Mouse (Mus musculus): Measurements from ENCODE around the gene Dglucy. TPM values are rescaled to one million over a fixed set of nuclear protein-coding genes. Genes with fewer than 3 reads are reported as not detected.

The Dglucy gene
- polyA plus RNA-seq, 1 experiment: 5.2 TPM

- Histone ChIP-seq H3K4me1 (ENCODE audit: control insufficient read depth, insufficient read depth, low read length) (peaks cover 11% of the 10 kb centered on the region), H3K27ac (ENCODE audit: control insufficient read depth, insufficient read depth, low read depth, low read length, poor library complexity) (no peak overlapping the region), H3K4me3 (replicated peaks; ENCODE audit: control insufficient read depth, low read depth, low read length) (no peak overlapping the region)
- TF ChIP-seq CTCF (IDR thresholded peaks at IDR 0.05; ENCODE audit: control insufficient read depth, insufficient read depth, low read length) (no peak), POLR2A (IDR thresholded peaks at IDR 0.05; ENCODE audit: borderline replicate concordance, control insufficient read depth, low read depth, low read length) (no peak)
These were observed 3.6 kb upstream of the Dglucy start for GRCm38 (mm10) chr12:100775291-100775690.

- H3K27ac ChIP-seq (ENCODE audit: control insufficient read depth, insufficient read depth, low read depth, low read length, poor library complexity): peak overlapping the region; percentile 75
- 13% methylated on average over 8 of the region's 8 CpGs for WGBS
- TF ChIP-seq CTCF (IDR thresholded peaks at IDR 0.05; ENCODE audit: control insufficient read depth, insufficient read depth, low read length) (no peak), POLR2A (IDR thresholded peaks at IDR 0.05; ENCODE audit: borderline replicate concordance, control insufficient read depth, low read depth, low read length) (no peak)
- H3K4me1 ChIP-seq (ENCODE audit: control insufficient read depth, insufficient read depth, low read length): peaks cover 11% of the 10 kb centered on the region
- no peak overlapping the region for H3K4me3 ChIP-seq (replicated peaks; ENCODE audit: control insufficient read depth, low read depth, low read length)
These were observed 2.8 kb upstream of the Dglucy start for GRCm38 (mm10) chr12:100775911-100776581.

- TF ChIP-seq POLR2A (IDR thresholded peaks at IDR 0.05; ENCODE audit: borderline replicate concordance, control insufficient read depth, low read depth, low read length) (no peak), CTCF (IDR thresholded peaks at IDR 0.05; ENCODE audit: control insufficient read depth, insufficient read depth, low read length) (no peak)
- no peak overlapping the region for H3K27ac ChIP-seq (ENCODE audit: control insufficient read depth, insufficient read depth, low read depth, low read length, poor library complexity)
- H3K4me1 ChIP-seq (ENCODE audit: control insufficient read depth, insufficient read depth, low read length): peaks cover 11% of the 10 kb centered on the region
- H3K4me3 ChIP-seq (replicated peaks; ENCODE audit: control insufficient read depth, low read depth, low read length): no peak overlapping the region
- 88% methylated on average over 6 of the region's 6 CpGs for WGBS
These were observed 1.9 kb upstream of the Dglucy start for GRCm38 (mm10) chr12:100776991-100777390.

- WGBS: 10% methylated on average over 10 of the region's 10 CpGs
- Histone ChIP-seq H3K4me3 (replicated peaks; ENCODE audit: control insufficient read depth, low read depth, low read length) (peak overlapping the region; percentile 56), H3K4me1 (ENCODE audit: control insufficient read depth, insufficient read depth, low read length) (peaks cover 11% of the 10 kb centered on the region), H3K27ac (ENCODE audit: control insufficient read depth, insufficient read depth, low read depth, low read length, poor library complexity) (peak overlapping the region; percentile 93)
- TF ChIP-seq CTCF (IDR thresholded peaks at IDR 0.05; ENCODE audit: control insufficient read depth, insufficient read depth, low read length) (no peak), POLR2A (IDR thresholded peaks at IDR 0.05; ENCODE audit: borderline replicate concordance, control insufficient read depth, low read depth, low read length) (no peak)
These were observed 452 bp upstream of the Dglucy start for GRCm38 (mm10) chr12:100778276-100778933.

- no peak overlapping the region for H3K27ac ChIP-seq (ENCODE audit: control insufficient read depth, insufficient read depth, low read depth, low read length, poor library complexity)
- TF ChIP-seq CTCF (IDR thresholded peaks at IDR 0.05; ENCODE audit: control insufficient read depth, insufficient read depth, low read length): no peak
- no peak for TF ChIP-seq POLR2A (IDR thresholded peaks at IDR 0.05; ENCODE audit: borderline replicate concordance, control insufficient read depth, low read depth, low read length)
- WGBS: 89% methylated on average over 10 of the region's 10 CpGs
- no peak overlapping the region for H3K4me3 ChIP-seq (replicated peaks; ENCODE audit: control insufficient read depth, low read depth, low read length)
- H3K4me1 ChIP-seq (ENCODE audit: control insufficient read depth, insufficient read depth, low read length): peaks cover 11% of the 10 kb centered on the region
These were observed 1.6 kb downstream of the Dglucy start for GRCm38 (mm10) chr12:100780416-100780815.

- WGBS: 77% methylated on average over 13 of the region's 13 CpGs
- no peak overlapping the region for H3K27ac ChIP-seq (ENCODE audit: control insufficient read depth, insufficient read depth, low read depth, low read length, poor library complexity)
- TF ChIP-seq CTCF (IDR thresholded peaks at IDR 0.05; ENCODE audit: control insufficient read depth, insufficient read depth, low read length): no peak
- no peak overlapping the region for H3K4me3 ChIP-seq (replicated peaks; ENCODE audit: control insufficient read depth, low read depth, low read length)
- peaks cover 6% of the 10 kb centered on the region for H3K4me1 ChIP-seq (ENCODE audit: control insufficient read depth, insufficient read depth, low read length)
These were observed 2.7 kb downstream of the Dglucy start for GRCm38 (mm10) chr12:100781428-100782120.

GRCm38 (mm10) chr12:100784152-100784551, 5.3 kb downstream of the Dglucy start:
- H3K27ac ChIP-seq (ENCODE audit: control insufficient read depth, insufficient read depth, low read depth, low read length, poor library complexity): no peak overlapping the region
- no peak for TF ChIP-seq CTCF (IDR thresholded peaks at IDR 0.05; ENCODE audit: control insufficient read depth, insufficient read depth, low read length)
- no peak for TF ChIP-seq POLR2A (IDR thresholded peaks at IDR 0.05; ENCODE audit: borderline replicate concordance, control insufficient read depth, low read depth, low read length)
- peaks cover 1% of the 10 kb centered on the region; the same call in 1 of the 2 replicates for H3K4me1 ChIP-seq (ENCODE audit: control insufficient read depth, insufficient read depth, low read length)
- no peak overlapping the region for H3K4me3 ChIP-seq (replicated peaks; ENCODE audit: control insufficient read depth, low read depth, low read length)
- 72% methylated on average over 2 of the region's 2 CpGs for WGBS

GRCm38 (mm10) chr12:100785344-100785743, 6.5 kb downstream of the Dglucy start:
- 26% methylated on average over 7 of the region's 7 CpGs for WGBS
- H3K4me1 ChIP-seq (ENCODE audit: control insufficient read depth, insufficient read depth, low read length): no peaks in the 10 kb centered on the region; the same call in 1 of the 2 replicates
- no peak overlapping the region for H3K4me3 ChIP-seq (replicated peaks; ENCODE audit: control insufficient read depth, low read depth, low read length)
- no peak overlapping the region for H3K27ac ChIP-seq (ENCODE audit: control insufficient read depth, insufficient read depth, low read depth, low read length, poor library complexity)
- TF ChIP-seq CTCF (IDR thresholded peaks at IDR 0.05; ENCODE audit: control insufficient read depth, insufficient read depth, low read length) (no peak), POLR2A (IDR thresholded peaks at IDR 0.05; ENCODE audit: borderline replicate concordance, control insufficient read depth, low read depth, low read length) (no peak)

All from bone marrow, adult 2 months (tissue).